Mouse (Mus musculus) embryonic fibroblast, embryonic 13.5 days (primary cell): ENCODE results near the gene Agk.

Source experiments
- CTCF ChIP-seq: IDR thresholded peaks from 2 replicates; pipeline ENCODE4 v1.5.1; 2011; ENCODE audit warnings: mild to moderate bottlenecking, control low read depth, low read length, moderate library complexity, borderline replicate concordance; ENCODE audit not compliant: insufficient read depth
- POLR2A ChIP-seq: IDR thresholded peaks from 2 replicates; pipeline ENCODE4 v1.6.1; 2011; ENCODE audit warnings: low read depth, mild to moderate bottlenecking, control low read depth, low read length, moderate library complexity

- TF ChIP-seq CTCF: no peak
- no peak for TF ChIP-seq POLR2A
Observed at GRCm38 (mm10) chr6:40413046-40413445, 88.1 kb downstream of the Agk start.
